Mouse (Mus musculus) megakaryocyte, embryonic 14.5 days (primary cell): ENCODE measurements at regions not wholly inside any gene's neighbourhood (a gene's known extent, or its start where the extent isn't known, plus 50 kb on each side); places are given as distances from the start of the nearest gene placed in this dataset.

Source experiments
- H3K27me3 ChIP-seq: replicated peaks from 2 replicates; pipeline ENCODE3; 2012; ENCODE audit warnings: inconsistent platforms
- H3K36me3 ChIP-seq: replicated peaks from 2 replicates; pipeline ENCODE3; 2012; ENCODE audit warnings: low read length, inconsistent platforms, mixed read lengths
- H3K4me1 ChIP-seq: 2 replicates; pipeline ENCODE4 v1.6.1; 2012; ENCODE audit warnings: inconsistent platforms
- H3K4me3 ChIP-seq: replicated peaks from 2 replicates; pipeline ENCODE3; 2012; ENCODE audit warnings: moderate library complexity, mild to moderate bottlenecking, inconsistent platforms
- H3K9me3 ChIP-seq: 2 replicates; pipeline ENCODE4 v1.6.1; 2012; ENCODE audit warnings: inconsistent platforms
- FLI1 ChIP-seq: IDR thresholded peaks from 2 replicates; pipeline ENCODE4 v1.6.1; 2012; ENCODE audit warnings: low read length, inconsistent platforms, mixed read lengths
- GATA1 ChIP-seq: IDR thresholded peaks from 3 replicates; pipeline ENCODE4 v1.6.1; 2012; ENCODE audit warnings: mixed read lengths, low read length, inconsistent platforms, borderline replicate concordance

DNA sequence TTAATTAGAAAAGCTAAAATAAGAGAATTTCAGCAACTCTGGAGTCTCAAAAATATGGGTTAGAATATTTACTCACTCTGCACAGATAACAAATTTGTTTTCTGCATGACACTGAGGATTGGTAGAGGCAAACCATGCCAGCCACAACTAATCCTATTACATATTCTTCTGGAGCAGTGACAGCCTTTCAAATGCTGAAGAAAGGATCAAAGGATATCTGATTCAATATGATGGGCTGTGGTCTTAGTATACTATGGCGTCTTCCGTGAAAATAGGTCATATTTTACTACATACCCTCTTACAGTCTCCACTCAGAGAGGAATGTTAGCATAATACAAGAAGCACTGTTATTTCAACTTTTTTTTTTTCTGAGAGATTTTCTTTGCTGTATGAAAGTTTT is 1375.1 kb upstream of the Zeb2 start:
- no peak for TF ChIP-seq GATA1
- no peak for TF ChIP-seq FLI1
- no peaks in the 10 kb centered on the region for H3K36me3 ChIP-seq

DNA sequence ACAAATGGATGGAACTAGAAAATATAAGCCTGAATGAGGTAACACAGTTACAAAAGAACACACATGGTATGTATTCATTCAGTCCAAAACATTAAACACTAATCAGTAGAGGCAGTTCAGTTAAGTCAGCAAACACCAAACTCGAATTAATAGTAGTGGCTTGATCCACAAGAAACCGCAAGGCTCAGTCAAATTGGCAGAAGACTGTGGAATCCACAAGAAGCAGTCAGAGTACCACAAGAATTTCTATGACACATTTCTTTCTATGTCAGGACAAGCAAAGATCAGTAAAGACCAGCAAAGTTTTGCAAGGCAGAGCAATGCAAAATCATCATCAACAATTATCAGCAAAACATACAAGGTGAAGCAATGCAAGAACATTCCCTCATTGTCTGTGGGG is 1373.9 kb upstream of the Zeb2 start:
- no peaks in the 10 kb centered on the region for H3K9me3 ChIP-seq

More for the DNA sequence above, 1375.1 kb upstream of the Zeb2 start:
- no peaks in the 10 kb centered on the region for H3K27me3 ChIP-seq
- no peak overlapping the region for H3K4me3 ChIP-seq
- no peaks in the 10 kb centered on the region for H3K4me1 ChIP-seq
- no peaks in the 10 kb centered on the region for H3K9me3 ChIP-seq

DNA sequence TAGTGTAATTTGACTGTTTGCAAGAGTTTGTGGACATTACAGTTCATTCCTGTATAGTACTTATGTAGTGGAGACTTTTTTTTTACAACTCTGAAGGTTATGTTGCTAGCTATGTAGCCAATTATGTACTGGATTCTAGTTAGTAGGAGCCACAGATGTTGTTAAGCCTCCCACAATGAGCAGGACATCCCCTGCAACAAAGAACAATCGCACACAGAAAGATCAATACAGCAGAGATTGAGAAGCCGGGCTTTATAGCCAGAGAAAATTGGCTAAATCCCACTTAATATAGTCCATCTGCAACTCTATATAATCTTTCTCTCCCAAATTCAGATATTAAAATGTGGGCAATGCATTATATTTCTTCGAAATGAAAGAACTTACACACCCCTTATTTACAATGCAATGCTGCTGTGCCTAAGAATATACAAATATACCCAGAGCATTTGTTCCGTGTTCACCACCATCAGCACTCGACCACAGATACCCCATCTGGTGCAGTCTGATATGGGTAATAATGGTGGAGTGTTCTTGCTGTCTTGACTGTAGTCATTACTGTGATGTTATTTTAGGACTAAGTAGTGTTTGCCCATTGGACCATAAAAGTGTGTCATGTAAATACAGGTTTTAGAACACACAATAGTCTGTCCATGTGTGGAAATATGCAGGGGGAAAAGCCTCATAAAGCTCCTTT is 1351.9 kb upstream of the Zeb2 start:
- no peak for TF ChIP-seq GATA1
- TF ChIP-seq FLI1, result no peak
- Histone ChIP-seq H3K27me3 (no peaks in the 10 kb centered on the region), H3K36me3 (no peaks in the 10 kb centered on the region)

More for the DNA sequence above, 1373.9 kb upstream of the Zeb2 start:
- Histone ChIP-seq H3K36me3 (no peaks in the 10 kb centered on the region), H3K4me1 (no peaks in the 10 kb centered on the region), H3K4me3 (no peak overlapping the region), H3K27me3 (no peaks in the 10 kb centered on the region)
- TF ChIP-seq GATA1, result no peak
- no peak for TF ChIP-seq FLI1

DNA sequence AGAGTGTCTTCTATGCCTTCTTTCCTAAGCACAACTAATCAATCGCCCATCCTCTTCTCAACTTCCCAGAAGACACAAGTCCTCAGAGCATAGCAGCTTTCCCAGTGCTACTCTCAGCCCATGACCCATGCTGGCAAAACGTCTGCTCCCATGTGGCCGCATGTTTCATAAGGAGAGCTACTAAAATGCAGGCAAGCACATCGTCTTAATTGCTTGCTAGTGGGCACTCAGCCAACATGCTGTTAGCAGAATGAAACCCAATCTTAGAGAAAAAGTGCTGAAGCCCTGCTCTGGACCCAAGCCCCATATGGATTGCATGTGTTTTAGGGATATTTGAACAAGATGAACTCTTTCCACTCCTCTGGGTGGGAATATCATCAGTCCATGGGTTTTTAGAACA is 1348.2 kb upstream of the Zeb2 start:
- Histone ChIP-seq H3K4me1 (no peaks in the 10 kb centered on the region), H3K9me3 (no peaks in the 10 kb centered on the region), H3K27me3 (no peaks in the 10 kb centered on the region), H3K4me3 (no peak overlapping the region), H3K36me3 (no peaks in the 10 kb centered on the region)
- no peak for TF ChIP-seq GATA1
- TF ChIP-seq FLI1, result no peak

More for the DNA sequence above, 1351.9 kb upstream of the Zeb2 start:
- Histone ChIP-seq H3K9me3 (no peaks in the 10 kb centered on the region), H3K4me1 (no peaks in the 10 kb centered on the region), H3K4me3 (no peak overlapping the region)

DNA sequence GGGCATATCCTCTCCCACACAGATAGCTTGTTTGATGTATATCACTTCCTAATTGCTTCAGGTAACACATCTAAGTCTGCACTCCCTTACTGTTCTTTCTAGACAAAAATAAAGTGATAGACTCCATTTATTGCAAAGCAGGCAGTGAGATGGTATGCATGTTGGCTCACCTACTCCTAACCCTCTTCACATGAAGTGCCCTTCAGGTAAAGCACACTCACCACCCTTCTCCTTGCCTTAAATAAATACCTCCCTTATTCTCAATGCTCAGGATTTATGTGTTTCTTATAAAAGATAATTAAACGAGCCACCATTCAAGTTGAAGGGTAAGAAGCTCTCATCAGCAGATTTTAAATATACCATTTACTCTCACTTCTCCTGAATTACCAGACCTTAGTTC is 1347.7 kb upstream of the Zeb2 start:
- Histone ChIP-seq H3K27me3 (no peaks in the 10 kb centered on the region), H3K9me3 (no peaks in the 10 kb centered on the region), H3K4me3 (no peak overlapping the region), H3K36me3 (no peaks in the 10 kb centered on the region), H3K4me1 (no peaks in the 10 kb centered on the region)
- TF ChIP-seq FLI1 (no peak), GATA1 (no peak)

DNA sequence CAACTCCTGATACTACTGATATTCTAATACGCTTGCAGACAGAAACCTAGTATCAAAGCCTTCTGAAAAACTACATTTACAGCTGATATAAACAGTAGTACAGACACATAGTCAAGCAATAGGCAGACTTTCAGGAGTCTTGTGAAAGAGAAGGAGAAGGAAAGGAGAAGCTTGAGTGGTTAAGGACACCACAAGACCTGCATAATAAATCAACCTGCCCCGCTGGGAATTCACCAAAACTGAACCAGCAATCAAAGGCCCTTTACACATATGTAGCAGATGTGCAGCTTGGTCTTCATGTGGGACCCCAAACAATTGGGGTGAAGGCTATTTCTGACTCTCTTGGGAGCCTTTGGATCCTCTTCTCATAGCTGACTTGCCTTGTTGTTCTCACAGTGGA is 1345.5 kb upstream of the Zeb2 start:
- Histone ChIP-seq H3K36me3 (no peaks in the 10 kb centered on the region), H3K4me3 (no peak overlapping the region), H3K4me1 (no peaks in the 10 kb centered on the region), H3K9me3 (no peaks in the 10 kb centered on the region), H3K27me3 (no peaks in the 10 kb centered on the region)
- no peak for TF ChIP-seq GATA1
- TF ChIP-seq FLI1, result no peak

DNA sequence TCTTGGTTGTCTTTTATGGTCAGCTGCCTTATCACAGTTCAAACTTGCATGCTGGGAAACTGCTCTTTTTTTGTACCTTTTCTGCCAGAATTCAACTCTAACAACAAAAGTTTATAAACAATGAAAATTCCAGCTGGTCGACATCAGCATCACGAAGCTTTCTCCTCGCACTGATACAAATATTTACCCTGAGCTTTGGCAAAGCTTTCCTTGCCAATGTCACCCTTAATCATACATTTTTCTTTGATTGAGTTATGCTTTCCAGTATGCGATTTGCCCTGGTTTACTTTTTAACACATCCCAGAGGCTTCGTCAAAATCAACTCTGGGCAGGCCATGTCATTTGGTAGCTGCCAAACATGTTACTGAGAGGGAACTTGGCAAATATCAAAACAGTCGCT is 1333.5 kb upstream of the Zeb2 start:
- H3K4me1 ChIP-seq, result no peaks in the 10 kb centered on the region
- TF ChIP-seq FLI1, result no peak
- no peak for TF ChIP-seq GATA1
- no peaks in the 10 kb centered on the region for H3K9me3 ChIP-seq
- H3K4me3 ChIP-seq, result no peak overlapping the region
- H3K36me3 ChIP-seq, result no peaks in the 10 kb centered on the region
- peaks cover 3% of the 10 kb centered on the region for H3K27me3 ChIP-seq

DNA sequence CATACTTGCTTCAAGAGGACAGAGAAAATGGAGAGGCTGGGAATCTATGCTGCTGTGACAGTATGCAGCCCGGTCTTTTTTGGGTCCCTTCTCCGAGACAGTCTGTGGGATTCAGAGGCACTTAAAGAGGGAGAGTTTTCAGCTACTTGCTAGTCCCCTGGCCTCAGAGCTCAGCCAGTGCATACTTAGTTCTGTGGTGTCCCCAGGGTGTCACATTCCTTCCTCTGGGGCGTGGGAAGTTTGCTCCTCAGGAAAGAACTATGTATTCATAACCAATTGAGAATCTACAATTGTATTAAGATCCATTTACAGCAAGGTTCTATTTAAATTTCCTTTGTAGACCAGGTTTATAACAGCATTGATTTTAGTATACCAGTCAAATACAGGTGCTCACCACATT is 1328.1 kb upstream of the Zeb2 start:
- Histone ChIP-seq H3K4me1 (peaks cover 19% of the 10 kb centered on the region), H3K9me3 (no peaks in the 10 kb centered on the region), H3K4me3 (no peak overlapping the region), H3K36me3 (no peaks in the 10 kb centered on the region), H3K27me3 (peaks cover 4% of the 10 kb centered on the region)
- TF ChIP-seq GATA1 (no peak), FLI1 (no peak)

DNA sequence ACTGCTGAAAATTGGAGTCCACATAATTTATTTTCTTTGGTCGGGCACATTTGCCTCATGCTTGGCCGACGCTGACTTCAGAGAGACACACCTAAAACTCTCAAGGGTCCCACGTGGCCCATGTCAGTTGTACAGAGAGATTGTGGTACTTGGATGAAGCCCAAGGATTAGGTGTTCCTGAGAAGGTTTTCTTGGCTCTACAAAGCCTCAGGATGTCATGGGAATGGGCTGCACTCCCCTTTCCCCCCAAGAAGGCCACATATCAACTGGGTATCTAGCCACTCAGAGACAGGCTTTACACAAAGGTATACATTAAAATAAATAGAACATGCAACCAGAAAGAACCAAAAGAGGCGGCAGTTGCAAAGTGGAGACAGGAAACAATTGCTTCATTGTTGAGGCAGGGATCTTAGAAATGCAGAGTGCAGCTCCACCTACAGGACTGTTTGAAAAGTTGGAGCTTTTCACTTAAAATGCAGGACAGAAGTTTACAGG is 1326.5 kb upstream of the Zeb2 start:
- Histone ChIP-seq H3K36me3 (no peaks in the 10 kb centered on the region), H3K4me1 (peaks cover 19% of the 10 kb centered on the region), H3K4me3 (peak overlapping the region; percentile 69), H3K27me3 (peaks cover 4% of the 10 kb centered on the region), H3K9me3 (no peaks in the 10 kb centered on the region)
- no peak for TF ChIP-seq FLI1
- no peak for TF ChIP-seq GATA1

DNA sequence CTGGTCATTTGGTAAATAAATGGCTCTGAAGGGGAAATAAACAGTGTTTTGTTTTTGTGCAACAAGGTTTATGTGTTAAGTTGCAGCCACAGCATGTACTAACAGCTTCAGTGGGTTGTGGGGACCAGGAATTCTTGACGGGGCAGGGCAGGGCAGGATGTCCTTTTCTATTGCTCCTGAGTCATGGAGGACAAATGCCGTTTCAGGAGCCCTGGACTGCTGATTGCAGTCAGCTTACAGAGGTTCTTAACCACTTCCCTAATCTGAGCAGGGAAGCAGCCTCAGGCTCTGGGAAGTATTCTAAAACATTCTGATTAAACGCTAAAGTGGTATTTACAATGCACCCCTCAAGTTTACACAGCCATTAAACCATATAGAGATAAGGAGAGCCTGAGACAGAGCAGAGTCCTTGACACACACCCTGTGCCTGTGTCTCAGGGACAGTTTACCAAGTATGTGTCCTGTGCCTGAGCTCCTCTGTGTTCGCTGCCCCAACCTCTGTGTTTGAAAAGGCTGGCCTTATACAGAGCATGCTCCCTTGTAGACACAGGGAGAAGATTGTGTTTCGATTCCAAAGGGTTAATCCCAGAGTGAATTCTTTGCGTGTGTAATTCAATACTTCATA is 1326.0 kb upstream of the Zeb2 start:
- peaks cover 19% of the 10 kb centered on the region for H3K4me1 ChIP-seq
- peaks cover 4% of the 10 kb centered on the region for H3K27me3 ChIP-seq
- no peaks in the 10 kb centered on the region for H3K36me3 ChIP-seq
- H3K9me3 ChIP-seq, result no peaks in the 10 kb centered on the region
- H3K4me3 ChIP-seq, result peak overlapping the region; percentile 59
- TF ChIP-seq FLI1 (no peak), GATA1 (no peak)
